Mouse (Mus musculus) heart, postnatal 0 days (tissue): Measurements from ENCODE around the gene Aspscr1. TPM values are rescaled to one million over a fixed set of nuclear protein-coding genes. Genes with fewer than 3 reads are reported as not detected.

Experiments used
- ATAC-seq: fragments of 200-750 bp; cut with Nextera tagmentation; 2 replicates; pipeline ENCODE4 v1.8.0; 2017; ENCODE audit warnings: low read depth, moderate number of reproducible peaks, moderate library complexity; ENCODE audit not compliant: insufficient read depth
- DNase-seq: peaks from one replicate; pipeline ENCODE4 v3.0.0-alpha.2; 2016; ENCODE audit warnings: low spot score
- H3K27ac ChIP-seq: fragments of 300-500 bp; sonication (generic); 2 replicates; pipeline ENCODE4 v1.5.1; 2014; ENCODE audit warnings: low read depth, mild to moderate bottlenecking
- H3K27me3 ChIP-seq: fragments of 300-500 bp; sonication (generic); 2 replicates; pipeline ENCODE4 v1.6.1; 2014; ENCODE audit warnings: low read length, mixed read lengths; ENCODE audit not compliant: control insufficient read depth, insufficient read depth
- H3K36me3 ChIP-seq: fragments of 300-500 bp; sonication (generic); replicated peaks from 2 replicates; pipeline ENCODE4 v1.6.1; 2014; ENCODE audit warnings: low read length, mixed read lengths; ENCODE audit not compliant: control insufficient read depth, insufficient read depth
- H3K4me1 ChIP-seq: fragments of 300-500 bp; sonication (generic); 2 replicates; pipeline ENCODE4 v1.6.1; 2014; ENCODE audit warnings: antibody characterized with exemption; ENCODE audit not compliant: control insufficient read depth, insufficient read depth
- H3K4me2 ChIP-seq: fragments of 300-500 bp; sonication (generic); 2 replicates; pipeline ENCODE4 v1.6.1; 2014; ENCODE audit warnings: low read depth, mild to moderate bottlenecking, low read length, moderate library complexity
- H3K4me3 ChIP-seq: fragments of 300-500 bp; sonication (generic); 2 replicates; pipeline ENCODE4 v1.5.1; 2014; ENCODE audit warnings: low read depth, low read length
- H3K9ac ChIP-seq: fragments of 300-500 bp; sonication (generic); replicated peaks from 2 replicates; pipeline ENCODE4 v1.6.1; 2014; ENCODE audit warnings: low read depth, low read length, mixed read lengths
- H3K9me3 ChIP-seq: fragments of 300-500 bp; sonication (generic); replicated peaks from 2 replicates; pipeline ENCODE4 v1.6.1; 2016; ENCODE audit warnings: low read length; ENCODE audit not compliant: control insufficient read depth
- CTCF ChIP-seq: IDR thresholded peaks from 2 replicates; pipeline ENCODE4 v1.5.1; 2016; ENCODE audit warnings: antibody characterized with exemption, control low read depth, low read depth
- EP300 ChIP-seq: IDR thresholded peaks from 2 replicates; pipeline ENCODE4 v1.6.1; 2016; ENCODE audit warnings: antibody characterized with exemption, low read depth
- WGBS: fragments of 180-500 bp; shearing (Covaris S2); extraction: QIAGEN DNeasy Blood & Tissue Kit; methylation state at CpG from one replicate; pipeline ENCODE4 v1.1.7; 2014; 5-methylcytosine and 5-hydroxymethylcytosine counted together
- polyA plus RNA-seq: library from polyadenylated mRNA; unstranded; fragments of >200 nt; fragmentation: Nextera tagmentation; extraction: Ambion mirVana; gene quantifications from 2 replicates; pipeline ENCODE4 v1.2.1, GENCODE M21; 2015
- total RNA-seq: library from RNA; depleted of rRNA; stranded (reverse); fragments of >200 nt; gene quantifications from 2 replicates; pipeline ENCODE4 v1.2.3, GENCODE M21; 2014; ENCODE audit warnings: low replicate concordance

Aspscr1 gene
- total and polyA plus RNA-seq, 2 experiments from 2014 or later, result 87.9 to 146 TPM

GRCm38 (mm10) chr11:120720450-120720849 is 47.7 kb downstream of the Aspscr1 start:
- ATAC-seq (peak; percentile 55), DNase-seq (peak; percentile 92)
- Histone ChIP-seq H3K4me1 (peaks cover 13% of the 10 kb centered on the region), H3K9me3 (no peaks in the 10 kb centered on the region), H3K4me3 (peak overlapping the region; percentile 61), H3K27ac (no peak overlapping the region), H3K4me2 (peak overlapping the region; percentile 97), H3K27me3 (peaks cover 20% of the 10 kb centered on the region), H3K36me3 (peaks cover 11% of the 10 kb centered on the region), H3K9ac (no peak overlapping the region)
- peak; percentile 97 for TF ChIP-seq CTCF
- no peak for TF ChIP-seq EP300
- WGBS, result 11% methylated on average over 17 of the region's 17 CpGs

DNA sequence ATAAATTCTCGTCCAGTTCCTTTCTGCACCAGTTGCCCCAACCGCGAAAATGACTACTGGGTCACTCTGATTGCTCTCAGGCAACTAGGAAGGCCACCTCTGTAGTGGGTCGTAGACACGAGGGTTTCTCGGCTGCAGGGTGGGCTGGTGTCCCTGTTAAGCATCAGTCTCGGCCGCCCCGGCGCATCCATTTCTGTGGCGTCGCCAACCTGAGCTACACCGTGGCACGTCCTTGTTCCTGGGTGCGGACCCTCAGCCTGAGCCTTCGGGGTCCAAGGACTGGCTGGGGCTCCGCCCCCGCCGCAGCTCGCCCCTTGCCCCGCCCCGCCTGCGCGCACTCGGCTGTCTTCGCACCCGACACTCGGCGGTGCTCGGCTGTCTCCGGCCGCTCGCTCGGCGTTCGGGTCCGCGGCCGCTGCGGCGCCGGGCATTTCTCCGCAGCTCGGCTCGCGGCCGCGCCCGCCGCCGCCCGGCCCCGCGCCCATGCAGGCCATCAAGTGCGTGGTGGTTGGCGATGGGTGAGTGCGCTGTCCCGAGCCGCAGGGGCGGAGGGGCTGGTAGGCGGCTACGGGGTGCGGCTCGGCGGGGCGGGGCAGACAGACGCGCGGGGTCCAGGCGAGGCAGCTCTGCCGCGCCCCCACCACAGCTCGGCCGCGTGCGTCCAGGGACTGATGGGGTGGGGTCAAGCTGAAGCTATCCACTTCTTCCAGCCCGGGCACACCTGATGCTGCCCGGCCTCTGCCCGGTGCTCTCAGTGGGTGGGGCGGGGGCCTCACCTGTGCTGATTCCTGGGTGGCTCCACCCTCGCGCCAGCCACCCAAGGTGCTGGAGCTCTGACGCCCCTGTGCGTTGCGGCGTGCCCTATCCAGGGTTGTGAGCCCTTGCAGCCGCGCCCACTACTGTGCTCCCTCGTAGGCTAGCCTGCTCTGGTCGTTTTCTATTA is 48.6 kb downstream of the Aspscr1 start, which contains the start of gene Rac3:
Gene Rac3, plus strand, starts transcription at position 347 of the 943 bp plus-strand sequence.
- Histone ChIP-seq H3K27me3 (peaks cover 27% of the 10 kb centered on the region), H3K9me3 (no peaks in the 10 kb centered on the region), H3K36me3 (peaks cover 11% of the 10 kb centered on the region), H3K4me3 (peak within 1 kb of the TSS; percentile 61), H3K27ac (no peak within 1 kb of the TSS), H3K9ac (peak within 1 kb of the TSS; percentile 64), H3K4me1 (peaks cover 13% of the 10 kb centered on the region), H3K4me2 (peak within 1 kb of the TSS; percentile 97)
- WGBS, result 1% methylated on average over 82 of the region's 90 CpGs
- DNase-seq (peak; percentile 32), ATAC-seq (peak; percentile 61)
- no peak for TF ChIP-seq CTCF
- TF ChIP-seq EP300, result no peak

- no peak overlapping the region for H3K9ac ChIP-seq
- H3K4me3 ChIP-seq, result peak overlapping the region; percentile 61
- WGBS, result 24% methylated on average over 21 of the region's 21 CpGs
- no peak for DNase-seq
- no peak overlapping the region for H3K27ac ChIP-seq
- peaks cover 27% of the 10 kb centered on the region for H3K27me3 ChIP-seq
- TF ChIP-seq EP300 (no peak), CTCF (no peak)
- H3K4me1 ChIP-seq, result peaks cover 13% of the 10 kb centered on the region
- H3K4me2 ChIP-seq, result peak overlapping the region; percentile 97
- H3K36me3 ChIP-seq, result peaks cover 11% of the 10 kb centered on the region
- no peak for ATAC-seq
- no peaks in the 10 kb centered on the region for H3K9me3 ChIP-seq
Measured at GRCm38 (mm10) chr11:120722067-120722630, 49.4 kb downstream of the Aspscr1 start.

GRCm38 (mm10) chr11:120722761-120723382 is 50.1 kb downstream of the Aspscr1 start:
- Histone ChIP-seq H3K4me3 (no peak overlapping the region), H3K9me3 (no peaks in the 10 kb centered on the region)

GRCm38 (mm10) chr11:120723509-120723908 is 50.7 kb downstream of the Aspscr1 start:
- TF ChIP-seq EP300 (no peak), CTCF (no peak)
- no peak overlapping the region for H3K9ac ChIP-seq
- no peaks in the 10 kb centered on the region for H3K9me3 ChIP-seq
- H3K4me2 ChIP-seq, result no peak overlapping the region
- WGBS, result 73% methylated on average over 7 of the region's 7 CpGs
- no peak overlapping the region for H3K27ac ChIP-seq
- ATAC-seq (no peak), DNase-seq (no peak)
- peaks cover 27% of the 10 kb centered on the region for H3K27me3 ChIP-seq
- peaks cover 13% of the 10 kb centered on the region for H3K4me1 ChIP-seq
- H3K4me3 ChIP-seq, result no peak overlapping the region
- H3K36me3 ChIP-seq, result peaks cover 4% of the 10 kb centered on the region; the same call in 1 of the 2 replicates

More at GRCm38 (mm10) chr11:120722761-120723382, 50.1 kb downstream of the Aspscr1 start:
- no peak overlapping the region for H3K9ac ChIP-seq
- H3K27ac ChIP-seq, result no peak overlapping the region
- H3K4me2 ChIP-seq, result no peak overlapping the region
- H3K36me3 ChIP-seq, result peaks cover 7% of the 10 kb centered on the region; the same call in 1 of the 2 replicates
- H3K4me1 ChIP-seq, result peaks cover 13% of the 10 kb centered on the region
- TF ChIP-seq EP300 (no peak), CTCF (no peak)
- ATAC-seq (no peak), DNase-seq (no peak)
- 86% methylated on average over 11 of the region's 11 CpGs for whole genome bisulfite sequencing
- peaks cover 27% of the 10 kb centered on the region for H3K27me3 ChIP-seq
